Mouse (Mus musculus) limb, embryonic 14.5 days (tissue): ENCODE measurements at regions not wholly inside any gene's neighbourhood (a gene's known extent, or its start where the extent isn't known, plus 50 kb on each side); places are given as distances from the start of the nearest gene placed in this dataset.

Experiments used
- ATAC-seq: fragments of 200-750 bp; cut with Nextera tagmentation; 2 replicates; pipeline ENCODE4 v1.8.0; 2017; ENCODE audit warnings: low read depth, moderate number of reproducible peaks, moderate TSS enrichment; ENCODE audit not compliant: low FRiP score
- DNase-seq: peaks from one replicate; pipeline ENCODE4 v3.0.0-alpha.2; 2015; ENCODE audit warnings: low spot score
- H3K27ac ChIP-seq: fragments of 300-500 bp; sonication (generic); replicated peaks from 2 replicates; pipeline ENCODE4 v1.5.1; 2014; ENCODE audit warnings: low read depth, mild to moderate bottlenecking, low read length, moderate library complexity, mixed read lengths
- H3K27me3 ChIP-seq: fragments of 300-500 bp; sonication (generic); 2 replicates; pipeline ENCODE4 v1.6.1; 2014; ENCODE audit warnings: low read length, mixed read lengths; ENCODE audit not compliant: control insufficient read depth, insufficient read depth
- H3K36me3 ChIP-seq: fragments of 300-500 bp; sonication (generic); 2 replicates; pipeline ENCODE4 v1.6.1; 2014; ENCODE audit warnings: mild to moderate bottlenecking, low read length, moderate library complexity, mixed read lengths; ENCODE audit not compliant: control insufficient read depth, insufficient read depth
- H3K4me1 ChIP-seq: fragments of 300-500 bp; sonication (generic); 2 replicates; pipeline ENCODE4 v1.6.1; 2014; ENCODE audit warnings: antibody characterized with exemption, low read length, mixed read lengths; ENCODE audit not compliant: control insufficient read depth, insufficient read depth
- H3K4me2 ChIP-seq: fragments of 300-500 bp; sonication (generic); replicated peaks from 2 replicates; pipeline ENCODE4 v1.6.1; 2014; ENCODE audit warnings: low read depth, mild to moderate bottlenecking, low read length, moderate library complexity; ENCODE audit not compliant: severe bottlenecking
- H3K4me3 ChIP-seq: fragments of 300-500 bp; sonication (generic); replicated peaks from 2 replicates; pipeline ENCODE4 v1.5.1; 2014; ENCODE audit warnings: low read length
- H3K9ac ChIP-seq: fragments of 300-500 bp; sonication (generic); 2 replicates; pipeline ENCODE4 v1.6.1; 2014; ENCODE audit warnings: mild to moderate bottlenecking, low read depth, low read length, moderate library complexity; ENCODE audit not compliant: severe bottlenecking
- H3K9me3 ChIP-seq: fragments of 300-500 bp; sonication (generic); 2 replicates; pipeline ENCODE4 v1.6.1; 2016; ENCODE audit warnings: low read length; ENCODE audit not compliant: control insufficient read depth
- POLR2A ChIP-seq: fragments of 200-500 bp; IDR thresholded peaks from 2 replicates; pipeline ENCODE4 v1.8.0; 2012; ENCODE audit warnings: inconsistent platforms, mild to moderate bottlenecking, moderate library complexity, borderline replicate concordance; ENCODE audit not compliant: insufficient read depth, insufficient read length; ENCODE audit errors: extremely low read depth
- WGBS: fragments of 180-500 bp; shearing (Covaris S2); extraction: QIAGEN DNeasy Blood & Tissue Kit; methylation state at CpG from one replicate; pipeline ENCODE4 v1.1.7; 2014; 5-methylcytosine and 5-hydroxymethylcytosine counted together

- Histone ChIP-seq H3K4me2 (no peak overlapping the region), H3K9ac (no peak overlapping the region), H3K4me3 (no peak overlapping the region), H3K27me3 (no peaks in the 10 kb centered on the region), H3K4me1 (no peaks in the 10 kb centered on the region), H3K27ac (no peak overlapping the region), H3K36me3 (no peaks in the 10 kb centered on the region), H3K9me3 (no peaks in the 10 kb centered on the region)
- DNase-seq (peak; percentile 22), ATAC-seq (no peak; the same call in 1 of the 2 replicates)
- WGBS, result 63% methylated on average over 8 of the region's 8 CpGs
- no peak for TF ChIP-seq POLR2A
These were observed 75.4 kb upstream of the Smad1 start for GRCm38 (mm10) chr8:79474679-79475078.

GRCm38 (mm10) chr8:79452101-79452500 lies 52.8 kb upstream of the Smad1 start:
- no peak overlapping the region for H3K4me3 ChIP-seq
- H3K9ac ChIP-seq, result no peak overlapping the region
- H3K9me3 ChIP-seq, result no peaks in the 10 kb centered on the region
- no peaks in the 10 kb centered on the region for H3K36me3 ChIP-seq
- H3K4me1 ChIP-seq, result no peaks in the 10 kb centered on the region
- no peak for TF ChIP-seq POLR2A
- DNase-seq (no peak), ATAC-seq (no peak)
- H3K4me2 ChIP-seq, result no peak overlapping the region
- no peaks in the 10 kb centered on the region for H3K27me3 ChIP-seq
- H3K27ac ChIP-seq, result no peak overlapping the region

- no peaks in the 10 kb centered on the region for H3K36me3 ChIP-seq
- H3K27ac ChIP-seq, result no peak overlapping the region
- no peaks in the 10 kb centered on the region for H3K9me3 ChIP-seq
- no peak for ATAC-seq
- no peak overlapping the region for H3K9ac ChIP-seq
- no peak for DNase-seq
- no peaks in the 10 kb centered on the region for H3K27me3 ChIP-seq
- no peak for TF ChIP-seq POLR2A
- H3K4me1 ChIP-seq, result no peaks in the 10 kb centered on the region
- no peak overlapping the region for H3K4me2 ChIP-seq
- H3K4me3 ChIP-seq, result no peak overlapping the region
- 68% methylated on average over 3 of the region's 3 CpGs for WGBS
These were observed 50.1 kb upstream of the Smad1 start for GRCm38 (mm10) chr8:79449453-79449852.
